Mouse (Mus musculus): Measurements from ENCODE around the gene E2f2. TPM values are rescaled to one million over a fixed set of nuclear protein-coding genes. Genes with fewer than 3 reads are reported as not detected.
A peak's percentile ranks its signal among the peaks of the same experiment; 100 is the strongest.

Gene E2f2
- polyA plus RNA-seq, 1 experiment: 0.74 TPM

GRCm38 (mm10) chr4:136142267-136143192, 29.7 kb upstream of the E2f2 start:
- no peak overlapping the region for H3K27ac ChIP-seq (ENCODE audit: insufficient read depth, low read length)
- H3K4me3 ChIP-seq (replicated peaks; ENCODE audit: insufficient read depth, low read depth, low read length): no peak overlapping the region
- WGBS: 19% methylated on average over 17 of the region's 17 CpGs
- no peaks in the 10 kb centered on the region for H3K4me1 ChIP-seq (ENCODE audit: control insufficient read depth, insufficient read depth, low read length)
- TF ChIP-seq CTCF (IDR thresholded peaks at IDR 0.05; ENCODE audit: borderline replicate concordance, insufficient read depth, low read depth, low read length): no peak
- TF ChIP-seq POLR2A (IDR thresholded peaks at IDR 0.05; ENCODE audit: borderline replicate concordance, insufficient read depth, low read length): no peak
- DNase-seq: no peak
- H3K27me3 ChIP-seq (ENCODE audit: control insufficient read depth, insufficient read depth, low read length): no peaks in the 10 kb centered on the region; the same call in 1 of the 2 replicates

GRCm38 (mm10) chr4:136143193-136143976, 28.8 kb upstream of the E2f2 start, which contains the start of gene Id3:
Id3 (plus strand) TSS chr4:136143497.
- Histone ChIP-seq H3K4me1 (ENCODE audit: control insufficient read depth, insufficient read depth, low read length) (no peaks in the 10 kb centered on the region), H3K4me3 (replicated peaks; ENCODE audit: insufficient read depth, low read depth, low read length) (peak within 1 kb of the TSS; percentile 53), H3K27me3 (ENCODE audit: control insufficient read depth, insufficient read depth, low read length) (no peaks in the 10 kb centered on the region; the same call in 1 of the 2 replicates), H3K27ac (ENCODE audit: insufficient read depth, low read length) (peak within 1 kb of the TSS; percentile 22; the same call in 1 of the 2 replicates)
- TF ChIP-seq POLR2A (IDR thresholded peaks at IDR 0.05; ENCODE audit: borderline replicate concordance, insufficient read depth, low read length) (peak; percentile 53; the same call in 1 of the 2 replicates), CTCF (IDR thresholded peaks at IDR 0.05; ENCODE audit: borderline replicate concordance, insufficient read depth, low read depth, low read length) (no peak)
- WGBS: 2% methylated on average over 39 of the region's 39 CpGs
- peak; percentile 51 for DNase-seq

- peak overlapping the region; percentile 53 for H3K4me3 ChIP-seq (replicated peaks; ENCODE audit: insufficient read depth, low read depth, low read length)
- 1% methylated on average over 50 of the region's 50 CpGs for WGBS
- TF ChIP-seq CTCF (IDR thresholded peaks at IDR 0.05; ENCODE audit: borderline replicate concordance, insufficient read depth, low read depth, low read length): no peak
- no peak for TF ChIP-seq POLR2A (IDR thresholded peaks at IDR 0.05; ENCODE audit: borderline replicate concordance, insufficient read depth, low read length)
- no peaks in the 10 kb centered on the region for H3K4me1 ChIP-seq (ENCODE audit: control insufficient read depth, insufficient read depth, low read length)
- DNase-seq: peak; percentile 20 to 40
- no peaks in the 10 kb centered on the region; the same call in 1 of the 2 replicates for H3K27me3 ChIP-seq (ENCODE audit: control insufficient read depth, insufficient read depth, low read length)
- H3K27ac ChIP-seq (ENCODE audit: insufficient read depth, low read length): peak overlapping the region; percentile 22; the same call in 1 of the 2 replicates
Observed at GRCm38 (mm10) chr4:136144126-136144926, 27.9 kb upstream of the E2f2 start.

GRCm38 (mm10) chr4:136144927-136145292, 27.3 kb upstream of the E2f2 start:
- no peaks in the 10 kb centered on the region for H3K4me1 ChIP-seq (ENCODE audit: control insufficient read depth, insufficient read depth, low read length)
- no peaks in the 10 kb centered on the region; the same call in 1 of the 2 replicates for H3K27me3 ChIP-seq (ENCODE audit: control insufficient read depth, insufficient read depth, low read length)
- TF ChIP-seq POLR2A (IDR thresholded peaks at IDR 0.05; ENCODE audit: borderline replicate concordance, insufficient read depth, low read length): no peak
- no peak for TF ChIP-seq CTCF (IDR thresholded peaks at IDR 0.05; ENCODE audit: borderline replicate concordance, insufficient read depth, low read depth, low read length)
- no peak overlapping the region for H3K27ac ChIP-seq (ENCODE audit: insufficient read depth, low read length)
- 5% methylated on average over 11 of the region's 11 CpGs for WGBS
- DNase-seq: no peak
- peak overlapping the region; percentile 20 for H3K4me3 ChIP-seq (replicated peaks; ENCODE audit: insufficient read depth, low read depth, low read length)

- 37% methylated on average over 11 of the region's 11 CpGs for WGBS
- Histone ChIP-seq H3K4me1 (ENCODE audit: control insufficient read depth, insufficient read depth, low read length) (no peaks in the 10 kb centered on the region), H3K4me3 (replicated peaks; ENCODE audit: insufficient read depth, low read depth, low read length) (no peak overlapping the region), H3K27ac (ENCODE audit: insufficient read depth, low read length) (no peak overlapping the region; the same call in 1 of the 2 replicates), H3K27me3 (ENCODE audit: control insufficient read depth, insufficient read depth, low read length) (no peaks in the 10 kb centered on the region; the same call in 1 of the 2 replicates)
- DNase-seq: no peak
- TF ChIP-seq POLR2A (IDR thresholded peaks at IDR 0.05; ENCODE audit: borderline replicate concordance, insufficient read depth, low read length) (no peak), CTCF (IDR thresholded peaks at IDR 0.05; ENCODE audit: borderline replicate concordance, insufficient read depth, low read depth, low read length) (no peak)
Observed at GRCm38 (mm10) chr4:136145362-136145885, 26.8 kb upstream of the E2f2 start.

- H3K4me1 ChIP-seq (ENCODE audit: control insufficient read depth, insufficient read depth, low read length): no peaks in the 10 kb centered on the region
- WGBS: 66% methylated on average over 7 of the region's 7 CpGs
- H3K4me3 ChIP-seq (replicated peaks; ENCODE audit: insufficient read depth, low read depth, low read length): no peak overlapping the region
- H3K27me3 ChIP-seq (ENCODE audit: control insufficient read depth, insufficient read depth, low read length): no peaks in the 10 kb centered on the region; the same call in 1 of the 2 replicates
- no peak for DNase-seq
- no peak for TF ChIP-seq POLR2A (IDR thresholded peaks at IDR 0.05; ENCODE audit: borderline replicate concordance, insufficient read depth, low read length)
- TF ChIP-seq CTCF (IDR thresholded peaks at IDR 0.05; ENCODE audit: borderline replicate concordance, insufficient read depth, low read depth, low read length): no peak
- no peak overlapping the region; the same call in 1 of the 2 replicates for H3K27ac ChIP-seq (ENCODE audit: insufficient read depth, low read length)
Observed at GRCm38 (mm10) chr4:136145991-136146711, 26.0 kb upstream of the E2f2 start.

All from cerebellum, adult 2 months (tissue).